Comparison of ENCODE assay signal across 23 mouse cellular contexts in genomic region chr17:87287197-87287777, GRCm38 (mm10). TPM values are rescaled to one million over a fixed set of nuclear protein-coding genes. Genes with fewer than 3 reads are reported as not detected.
DNase-seq lines count a peak whose midpoint lies in the region; ATAC-seq and TF ChIP-seq lines count a peak whose summit lies in the region.
"Had no signal": no experiment of that assay in that cellular context is flagged by ENCODE, and none has a peak within 500 bp of the region (broad histone marks: within the 10 kb centered on the region; RNA-seq: fewer than 3 reads in every experiment).

No protein-coding gene starts in this region.

- H3K4me3 ChIP-seq in kidney, adult 2 months (ENCODE audit: insufficient read depth, low read depth, low read length), result no peak overlapping the region
- no peak overlapping the region for H3K4me3 ChIP-seq in forebrain, embryonic 15.5 days
- H3K4me3 ChIP-seq: embryonic facial prominence, embryonic 15.5 days; heart, embryonic 12.5 days; limb, embryonic 12.5 days; liver, embryonic 12.5 days; midbrain, embryonic 12.5 days had no signal

- DNase-seq in kidney, adult 2 months, result peak; percentile 65
- no peak for DNase-seq in kidney, postnatal 4 days
- peak; percentile 17 for DNase-seq in brain, adult 2 months (ENCODE audit: low read depth, low spot score)
- peak; percentile 44 for DNase-seq in kidney, postnatal 10 days
- DNase-seq in thymus, postnatal 14 days, result peak; percentile 55
- DNase-seq in yolk sac, embryonic 10.5 days (ENCODE audit: low spot score), result no peak
- DNase-seq: adrenal gland, postnatal 14 days; cerebellum, adult 8-10 months; gastrocnemius, postnatal 10 days; heart, postnatal 10 days; lung, adult 2 months; retina, postnatal 1 day; right cerebral cortex, postnatal 25 days; spleen, adult 18-20 months had no signal

- TF ChIP-seq CTCF in kidney, adult 2 months (conservative IDR thresholded peaks at IDR 0.05; ENCODE audit: insufficient read depth, insufficient read length, low read depth, low read length), result no peak

- H3K27me3 ChIP-seq in kidney, adult 2 months (replicated peaks; ENCODE audit: control insufficient read depth, insufficient read depth, low read length), result no peaks in the 10 kb centered on the region
- H3K27me3 ChIP-seq in forebrain, embryonic 15.5 days, result peaks cover 13% of the 10 kb centered on the region

- no peaks in the 10 kb centered on the region for H3K36me3 ChIP-seq in kidney, adult 2 months (ENCODE audit: control insufficient read depth, insufficient read depth, low read length)
- no peaks in the 10 kb centered on the region for H3K36me3 ChIP-seq in forebrain, embryonic 15.5 days
- H3K36me3 ChIP-seq: embryonic facial prominence, embryonic 15.5 days; heart, embryonic 12.5 days; limb, embryonic 12.5 days; midbrain, embryonic 12.5 days had no signal

- no peak overlapping the region for H3K9ac ChIP-seq in forebrain, embryonic 15.5 days (replicated peaks)
- H3K9ac ChIP-seq: embryonic facial prominence, embryonic 15.5 days; heart, embryonic 12.5 days; liver, embryonic 12.5 days; midbrain, embryonic 12.5 days had no signal

- ATAC-seq in forebrain, embryonic 15.5 days (replicated peaks), result no peak
- ATAC-seq: CD4-positive, CD25-positive, alpha-beta regulatory T cell, adult 4 months; forebrain, embryonic 16.5 days; intestine, postnatal 0 days; liver, embryonic 12.5 days had no signal

- no peaks in the 10 kb centered on the region for H3K9me3 ChIP-seq in forebrain, embryonic 15.5 days
- H3K9me3 ChIP-seq: embryonic facial prominence, embryonic 15.5 days; heart, embryonic 12.5 days; limb, embryonic 12.5 days; liver, embryonic 12.5 days; midbrain, embryonic 12.5 days had no signal

- WGBS in kidney, adult 2 months, result 64% methylated on average over 8 of the region's 8 CpGs
- 46% methylated on average over 8 of the region's 8 CpGs for WGBS in forebrain, embryonic 15.5 days

- peaks cover 45% of the 10 kb centered on the region for H3K4me1 ChIP-seq in kidney, adult 2 months (ENCODE audit: control insufficient read depth, insufficient read depth, low read length)
- H3K4me1 ChIP-seq in forebrain, embryonic 15.5 days, result peaks cover 12% of the 10 kb centered on the region

- peak overlapping the region; percentile 28 for H3K27ac ChIP-seq in kidney, adult 2 months (ENCODE audit: insufficient read depth, low read depth, low read length)
- no peak overlapping the region for H3K27ac ChIP-seq in forebrain, embryonic 15.5 days (replicated peaks)
- H3K27ac ChIP-seq: embryonic facial prominence, embryonic 15.5 days; limb, embryonic 12.5 days; liver, embryonic 12.5 days; midbrain, embryonic 12.5 days had no signal

- TF ChIP-seq POLR2A in kidney, adult 2 months (IDR thresholded peaks at IDR 0.05; ENCODE audit: low read depth, low read length), result no peak

- H3K4me2 ChIP-seq in forebrain, embryonic 15.5 days (replicated peaks), result no peak overlapping the region
- H3K4me2 ChIP-seq: embryonic facial prominence, embryonic 15.5 days; heart, embryonic 12.5 days; limb, embryonic 12.5 days; liver, embryonic 12.5 days; midbrain, embryonic 12.5 days had no signal

RNA-seq across cellular contexts. Expression of gene Ttc7, which starts 4.6 kb away (rescaled TPM):
- 68.6 and 81.9 TPM in 2 replicates for polyA plus RNA-seq in kidney, adult 2 months (2012; rRNA removed)
- 4.5 and 4.8 TPM in 2 replicates for polyA plus RNA-seq in forebrain, embryonic 15.5 days (2015; fragmentation: Nextera tagmentation; extraction: Ambion mirVana)

RNA-seq across cellular contexts. Expression of gene Mcfd2, which starts 21.6 kb away (rescaled TPM):
- polyA plus RNA-seq in kidney, adult 2 months (2012; rRNA removed), result 159 and 170 TPM in 2 replicates
- polyA plus RNA-seq in forebrain, embryonic 15.5 days (2015; fragmentation: Nextera tagmentation; extraction: Ambion mirVana), result 53.3 and 53.8 TPM in 2 replicates

Comparison
In these comparisons a context has a peak if more than half of its experiments do, and no peak if none do; other contexts are left out.
1. DNase-seq: peak in kidney, adult 2 months (single experiment), brain, adult 2 months (single experiment), kidney, postnatal 10 days (single experiment) and thymus, postnatal 14 days (single experiment); none in kidney, postnatal 4 days (0 of 2) and yolk sac, embryonic 10.5 days (single experiment).
2. RNA of gene Ttc7, which starts 4.6 kb away (polyA plus RNA-seq): 68.6 to 81.9 TPM in kidney, adult 2 months; 4.5 to 4.8 TPM in forebrain, embryonic 15.5 days; every median in the first group is over 10 times any median in the second.